Mouse (Mus musculus) embryo, embryonic 9.5 days (tissue): ENCODE data around the gene Nkx1-1.
A peak's percentile ranks its signal among the peaks of the same experiment; 100 is the strongest.

Source experiments
- DNase-seq: peaks from one replicate; pipeline ENCODE4 v3.0.0-alpha.2; 2017; ENCODE audit errors: extremely low spot score

Gene Nkx1-1

DNA sequence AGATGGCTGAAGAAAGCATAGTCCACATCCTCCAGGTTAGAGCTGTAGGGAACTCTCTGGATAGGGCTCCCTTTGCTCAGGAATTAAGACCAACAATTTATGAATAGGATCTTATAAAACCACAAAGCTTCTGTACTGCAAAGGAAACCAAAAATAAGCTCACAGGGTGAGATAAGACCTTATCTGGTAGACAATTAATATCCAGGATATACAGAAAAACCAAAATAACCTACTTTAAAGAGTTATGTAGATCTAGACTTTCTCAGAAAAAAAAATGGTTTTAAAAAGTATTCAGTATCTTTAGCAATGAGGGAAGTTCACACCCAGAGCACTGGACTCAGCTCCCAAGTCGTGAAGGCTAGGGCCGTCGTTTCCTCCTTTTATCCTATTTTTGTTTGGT lies 13.5 kb downstream of the Nkx1-1 start:
- DNase-seq: no peak

DNA sequence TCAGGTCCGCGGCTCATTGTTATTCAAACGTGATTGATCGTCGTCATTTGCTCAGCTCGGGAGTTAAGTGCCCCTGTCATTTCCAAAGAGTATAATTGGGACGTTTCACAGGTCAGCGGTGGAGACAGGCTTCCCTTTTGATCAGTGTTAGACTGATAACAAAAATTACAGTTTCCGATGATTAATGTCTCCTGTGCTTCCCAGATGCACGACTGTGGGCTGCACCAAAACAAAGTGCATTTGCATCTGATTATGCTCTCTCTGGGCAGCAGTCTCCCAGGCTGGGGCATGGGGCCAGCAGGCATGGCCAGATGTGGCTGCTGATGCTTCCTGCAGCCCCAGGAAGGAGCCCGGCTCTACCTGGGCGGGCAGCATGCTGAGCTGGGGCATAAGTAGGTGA lies 33.0 kb downstream of the Nkx1-1 start:
- no peak for DNase-seq

DNA sequence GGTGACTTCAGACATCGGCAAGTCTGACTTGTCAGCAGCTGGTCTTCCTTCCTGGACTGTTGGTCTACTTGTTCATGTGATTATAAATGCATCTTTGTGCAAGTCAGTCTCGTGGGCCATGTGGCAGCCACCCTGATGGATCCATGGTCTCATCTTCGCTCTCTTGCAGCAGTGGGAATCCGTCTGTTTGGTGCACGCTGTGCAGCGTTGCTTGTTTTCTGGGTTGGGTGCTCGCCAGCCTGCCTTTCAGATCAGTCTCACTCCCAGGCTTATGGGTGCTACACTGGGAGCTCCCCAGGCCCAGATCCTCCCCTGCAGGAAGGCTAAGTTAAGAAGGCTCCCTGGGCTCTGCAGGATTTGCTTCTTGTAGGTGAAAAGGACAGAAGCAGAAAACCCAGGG lies 36.9 kb downstream of the Nkx1-1 start:
- no peak for DNase-seq

- DNase-seq: no peak
Observed at GRCm38 (mm10) chr5:33395693-33396092, 38.1 kb downstream of the Nkx1-1 start.

- DNase-seq: peak; percentile 82
Observed at GRCm38 (mm10) chr5:33393803-33394202, 40.0 kb downstream of the Nkx1-1 start.

GRCm38 (mm10) chr5:33387550-33387949 lies 46.2 kb downstream of the Nkx1-1 start:
- DNase-seq: no peak
